Mouse (Mus musculus): ENCODE results near the gene Atp6v0a4. TPM values are rescaled to one million over a fixed set of nuclear protein-coding genes. Genes with fewer than 3 reads are reported as not detected.

Gene Atp6v0a4
- polyA plus RNA-seq, 1 experiment from 2014 or later, result 0.15 TPM

DNA sequence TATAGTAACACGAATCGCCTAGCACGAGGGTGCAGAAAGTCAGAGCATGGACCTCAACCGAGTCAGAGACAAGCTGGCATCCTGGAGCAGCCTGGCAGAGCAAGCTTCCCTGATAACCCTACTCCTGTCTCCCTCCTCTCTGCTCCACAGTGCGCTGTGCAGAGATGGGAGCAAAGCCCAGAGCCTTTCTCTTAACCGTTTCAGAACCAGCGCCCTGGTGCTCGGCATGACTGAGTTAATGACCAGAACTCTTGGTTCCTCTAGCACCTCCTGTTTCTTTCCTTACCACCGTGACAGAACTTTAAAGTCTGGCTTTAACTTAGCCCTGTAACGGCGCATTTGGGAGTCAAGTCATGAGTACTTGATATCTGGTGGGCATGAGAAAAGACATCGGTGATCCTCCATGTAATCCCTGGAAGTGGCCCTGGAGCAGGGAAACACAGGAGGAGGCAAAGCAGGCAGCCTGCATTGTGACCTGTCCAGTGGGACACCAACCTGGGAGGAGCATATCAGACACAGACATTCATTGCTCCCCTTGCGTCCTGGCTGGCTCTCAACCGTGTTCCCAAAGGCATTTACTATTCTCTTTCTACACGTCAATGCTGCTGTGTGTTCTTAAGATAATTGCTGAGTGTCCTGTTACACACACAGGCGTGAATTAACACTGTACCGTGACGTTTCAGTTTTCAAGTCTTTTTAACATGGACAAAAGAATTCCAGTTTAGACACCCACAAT, 747 bp downstream of the Atp6v0a4 start:
- no peak overlapping the region for H3K9ac ChIP-seq
- no peak for ATAC-seq
- H3K4me1 ChIP-seq, result no peaks in the 10 kb centered on the region
- peaks cover 41% of the 10 kb centered on the region for H3K36me3 ChIP-seq (ENCODE audit: poor library complexity, severe bottlenecking)
- H3K27ac ChIP-seq, result no peak overlapping the region
- H3K27me3 ChIP-seq, result no peaks in the 10 kb centered on the region
- H3K4me3 ChIP-seq, result no peak overlapping the region
- H3K4me2 ChIP-seq, result no peak overlapping the region
- no peaks in the 10 kb centered on the region for H3K9me3 ChIP-seq (replicated peaks)
- WGBS, result 81% methylated on average over 18 of the region's 18 CpGs

GRCm38 (mm10) chr6:38122791-38123190, 1.6 kb downstream of the Atp6v0a4 start:
- H3K4me1 ChIP-seq, result no peaks in the 10 kb centered on the region
- H3K9ac ChIP-seq, result no peak overlapping the region
- 77% methylated on average over 6 of the region's 6 CpGs for WGBS
- H3K4me3 ChIP-seq, result no peak overlapping the region
- H3K27ac ChIP-seq, result no peak overlapping the region
- no peak for ATAC-seq
- H3K36me3 ChIP-seq (ENCODE audit: poor library complexity, severe bottlenecking), result peaks cover 32% of the 10 kb centered on the region
- no peak overlapping the region for H3K4me2 ChIP-seq
- H3K9me3 ChIP-seq (replicated peaks), result no peaks in the 10 kb centered on the region
- no peaks in the 10 kb centered on the region for H3K27me3 ChIP-seq

GRCm38 (mm10) chr6:38121843-38122242, 2.5 kb downstream of the Atp6v0a4 start:
- H3K9ac ChIP-seq, result no peak overlapping the region
- H3K36me3 ChIP-seq (ENCODE audit: poor library complexity, severe bottlenecking), result peaks cover 23% of the 10 kb centered on the region
- H3K27me3 ChIP-seq, result no peaks in the 10 kb centered on the region
- no peak overlapping the region for H3K27ac ChIP-seq
- no peak for ATAC-seq
- no peaks in the 10 kb centered on the region for H3K9me3 ChIP-seq (replicated peaks)
- H3K4me3 ChIP-seq, result no peak overlapping the region
- H3K4me2 ChIP-seq, result no peak overlapping the region
- WGBS, result 83% methylated on average over 5 of the region's 5 CpGs
- no peaks in the 10 kb centered on the region for H3K4me1 ChIP-seq

GRCm38 (mm10) chr6:38120681-38121371, 3.6 kb downstream of the Atp6v0a4 start:
- no peaks in the 10 kb centered on the region for H3K4me1 ChIP-seq
- H3K27me3 ChIP-seq, result no peaks in the 10 kb centered on the region
- H3K4me2 ChIP-seq, result no peak overlapping the region
- H3K9me3 ChIP-seq (replicated peaks), result no peaks in the 10 kb centered on the region
- no peak overlapping the region for H3K9ac ChIP-seq
- H3K36me3 ChIP-seq (ENCODE audit: poor library complexity, severe bottlenecking), result peaks cover 13% of the 10 kb centered on the region
- no peak for ATAC-seq
- H3K4me3 ChIP-seq, result no peak overlapping the region
- WGBS, result 89% methylated on average over 8 of the region's 9 CpGs
- no peak overlapping the region for H3K27ac ChIP-seq

- no peak overlapping the region for H3K4me2 ChIP-seq
- H3K4me1 ChIP-seq, result no peaks in the 10 kb centered on the region
- H3K9me3 ChIP-seq (replicated peaks), result no peaks in the 10 kb centered on the region
- H3K27ac ChIP-seq, result no peak overlapping the region
- H3K4me3 ChIP-seq, result no peak overlapping the region
- H3K36me3 ChIP-seq (ENCODE audit: poor library complexity, severe bottlenecking), result no peaks in the 10 kb centered on the region
- H3K27me3 ChIP-seq, result no peaks in the 10 kb centered on the region
- ATAC-seq, result no peak
- WGBS, result 90% methylated on average over 6 of the region's 6 CpGs
- H3K9ac ChIP-seq, result no peak overlapping the region
Measured at GRCm38 (mm10) chr6:38118341-38118740, 6.0 kb downstream of the Atp6v0a4 start.

DNA sequence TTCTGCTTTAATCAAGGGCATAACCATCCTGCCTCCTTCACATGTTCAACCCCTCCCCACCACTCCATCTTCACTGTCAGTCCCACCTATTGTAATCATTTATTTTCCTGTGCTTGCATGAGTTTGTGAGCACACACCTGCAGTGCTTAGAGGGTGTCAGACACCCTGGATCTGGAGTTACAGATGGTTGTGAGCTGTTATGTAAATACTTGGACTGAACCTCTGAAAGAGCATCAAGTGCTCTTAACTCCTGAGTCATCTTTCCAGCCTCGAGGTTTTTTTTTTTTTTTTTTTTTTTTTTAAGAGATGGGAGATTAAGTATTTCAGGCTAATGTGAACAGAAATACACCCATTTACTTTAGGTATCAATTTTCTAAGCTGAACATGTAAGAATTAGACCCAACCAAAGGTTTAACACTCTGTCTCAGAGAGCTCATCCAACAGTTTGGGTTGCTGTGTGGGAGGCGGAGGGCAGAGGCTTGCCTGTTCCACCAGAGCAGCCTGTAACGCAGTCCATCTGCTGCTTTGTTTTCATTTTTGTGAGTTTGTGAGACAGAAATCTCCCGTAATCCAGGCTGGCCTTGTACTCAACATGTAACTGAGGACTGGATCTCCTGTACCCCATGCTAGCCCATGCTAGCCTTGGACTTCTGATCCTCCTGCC, 8.1 kb downstream of the Atp6v0a4 start:
- Histone ChIP-seq H3K27ac (no peak overlapping the region), H3K4me1 (no peaks in the 10 kb centered on the region), H3K4me3 (no peak overlapping the region), H3K4me2 (no peak overlapping the region), H3K27me3 (no peaks in the 10 kb centered on the region), H3K36me3 (ENCODE audit: poor library complexity, severe bottlenecking) (no peaks in the 10 kb centered on the region), H3K9ac (no peak overlapping the region), H3K9me3 (replicated peaks) (no peaks in the 10 kb centered on the region)
- peak; percentile 31; the same call in 1 of the 2 replicates for ATAC-seq
- 78% methylated on average over 4 of the region's 4 CpGs for WGBS

- ATAC-seq, result no peak
- Histone ChIP-seq H3K9me3 (replicated peaks) (no peaks in the 10 kb centered on the region), H3K36me3 (ENCODE audit: poor library complexity, severe bottlenecking) (no peaks in the 10 kb centered on the region), H3K27me3 (no peaks in the 10 kb centered on the region), H3K4me2 (no peak overlapping the region), H3K4me3 (no peak overlapping the region), H3K4me1 (0 out of 2 replicates have a peak, but pooled peaks cover 3% of the 10 kb centered on the region), H3K9ac (no peak overlapping the region), H3K27ac (no peak overlapping the region)
- WGBS, result 75% methylated on average over 9 of the region's 9 CpGs
Measured at GRCm38 (mm10) chr6:38110859-38111258, 13.5 kb downstream of the Atp6v0a4 start.

GRCm38 (mm10) chr6:38109871-38110270, 14.5 kb downstream of the Atp6v0a4 start:
- Histone ChIP-seq H3K27me3 (no peaks in the 10 kb centered on the region), H3K4me3 (no peak overlapping the region), H3K27ac (no peak overlapping the region), H3K36me3 (ENCODE audit: poor library complexity, severe bottlenecking) (no peaks in the 10 kb centered on the region), H3K4me1 (0 out of 2 replicates have a peak, but pooled peaks cover 3% of the 10 kb centered on the region), H3K4me2 (no peak overlapping the region), H3K9ac (no peak overlapping the region), H3K9me3 (replicated peaks) (no peaks in the 10 kb centered on the region)
- ATAC-seq, result no peak
- 18% methylated on average over 9 of the region's 9 CpGs for WGBS

DNA sequence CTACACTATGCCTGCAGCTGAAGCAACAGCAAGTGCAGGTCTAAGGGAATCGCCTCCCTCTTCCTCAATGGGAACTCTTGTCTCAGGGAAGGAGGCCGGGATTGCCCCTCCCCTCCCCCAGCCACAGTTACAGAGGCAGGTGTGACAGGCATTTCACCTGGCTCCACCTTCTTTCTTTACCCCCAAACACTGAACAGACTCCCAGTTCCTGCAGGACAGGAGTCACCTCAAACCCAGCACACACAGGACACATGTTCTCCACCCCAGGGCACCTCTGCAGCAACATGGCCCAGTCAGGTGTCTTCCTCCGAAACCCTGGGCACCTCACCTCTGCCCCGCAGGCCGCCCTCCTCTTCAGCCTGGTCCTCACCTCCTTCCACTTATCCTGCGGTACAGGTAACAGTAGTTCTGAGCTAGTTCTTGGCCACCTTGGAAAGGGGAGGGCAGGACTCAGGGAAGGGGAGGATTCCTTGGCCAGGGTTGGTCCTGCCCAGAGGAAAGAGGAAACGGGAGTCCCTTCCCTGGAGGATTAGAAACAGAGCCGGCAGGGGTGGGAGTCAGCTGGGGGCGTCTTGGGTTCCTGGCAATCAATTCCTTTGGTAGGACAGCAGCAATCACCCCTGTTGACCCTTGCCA, 15.1 kb downstream of the Atp6v0a4 start, which contains the start of gene Tmem213:
Gene Tmem213, plus strand, starts transcription at position 96 of the 636 bp plus-strand sequence.
- Histone ChIP-seq H3K36me3 (ENCODE audit: poor library complexity, severe bottlenecking) (no peaks in the 10 kb centered on the region), H3K27me3 (no peaks in the 10 kb centered on the region), H3K4me2 (no peak within 1 kb of the TSS), H3K9ac (no peak within 1 kb of the TSS), H3K9me3 (replicated peaks) (no peaks in the 10 kb centered on the region), H3K27ac (no peak within 1 kb of the TSS), H3K4me1 (0 out of 2 replicates have a peak, but pooled peaks cover 3% of the 10 kb centered on the region), H3K4me3 (no peak within 1 kb of the TSS)
- no peak for ATAC-seq
- 28% methylated on average over 9 of the region's 9 CpGs for WGBS

DNA sequence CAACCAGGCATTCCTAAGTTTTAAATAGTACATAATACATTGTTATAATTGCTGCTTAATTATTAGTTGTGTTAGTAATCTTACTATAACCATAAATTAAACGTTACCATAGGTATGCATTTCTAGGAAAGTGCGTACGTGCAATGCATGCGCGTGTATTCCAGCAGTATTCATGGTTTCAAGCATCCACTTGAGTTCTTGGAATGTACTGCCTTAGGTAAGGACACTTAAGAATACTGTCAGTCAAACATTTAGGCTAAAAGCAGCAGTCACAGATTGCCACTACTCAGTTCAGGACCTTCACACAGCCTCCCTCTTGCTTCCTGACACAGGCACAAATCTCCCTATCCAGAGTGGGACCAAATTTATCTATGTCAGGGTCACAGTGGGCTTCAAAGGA, 15.9 kb downstream of the Atp6v0a4 start:
- Histone ChIP-seq H3K4me3 (no peak overlapping the region), H3K27me3 (no peaks in the 10 kb centered on the region), H3K9me3 (replicated peaks) (no peaks in the 10 kb centered on the region), H3K36me3 (ENCODE audit: poor library complexity, severe bottlenecking) (no peaks in the 10 kb centered on the region), H3K4me2 (no peak overlapping the region), H3K9ac (no peak overlapping the region), H3K27ac (no peak overlapping the region), H3K4me1 (0 out of 2 replicates have a peak, but pooled peaks cover 3% of the 10 kb centered on the region)
- WGBS, result 90% methylated on average over 5 of the region's 5 CpGs
- ATAC-seq, result no peak

DNA sequence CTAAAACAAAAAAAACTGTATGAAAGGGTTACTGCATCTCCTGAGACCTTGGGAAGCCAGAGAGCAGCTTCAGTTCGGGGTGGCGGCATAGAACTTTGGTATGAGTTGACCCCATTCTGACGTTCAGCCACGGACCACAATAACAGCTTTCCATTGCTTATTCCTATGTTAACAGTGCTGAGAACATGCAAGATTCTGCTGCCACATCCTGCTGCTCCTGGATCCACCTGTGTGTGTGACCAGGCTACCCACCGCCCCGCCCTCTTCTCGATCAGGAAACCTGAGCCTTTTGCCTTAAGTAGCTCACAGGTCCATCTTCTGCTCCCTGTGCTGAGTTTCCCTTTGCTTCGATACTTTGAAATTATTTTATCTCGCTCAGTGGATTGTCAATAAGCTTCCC, 18.5 kb downstream of the Atp6v0a4 start:
- 0 out of 2 replicates have a peak, but pooled peaks cover 3% of the 10 kb centered on the region for H3K4me1 ChIP-seq
- 86% methylated on average over 9 of the region's 9 CpGs for WGBS

DNA sequence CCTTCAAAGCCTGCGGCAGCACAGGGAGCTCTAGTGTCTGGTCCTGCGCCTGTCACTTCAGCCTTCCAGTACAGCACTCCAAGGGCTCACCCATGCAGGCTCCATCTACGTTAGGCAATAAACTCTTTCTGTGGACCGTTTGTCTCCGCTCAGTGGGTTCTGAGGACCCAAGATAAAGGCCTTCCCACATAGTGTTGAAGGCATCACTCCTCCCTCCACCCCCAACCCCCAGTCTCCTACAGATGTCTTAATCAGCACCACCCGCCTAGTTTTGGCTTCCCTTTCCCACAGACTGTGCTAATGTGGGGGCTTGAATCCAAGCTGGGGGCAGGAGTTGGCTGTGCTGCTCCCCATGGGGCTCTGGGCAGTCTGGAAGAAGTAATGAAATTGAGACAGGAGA, 20.6 kb downstream of the Atp6v0a4 start:
- 62% methylated on average over 6 of the region's 6 CpGs for WGBS
- no peaks in the 10 kb centered on the region for H3K4me1 ChIP-seq
- no peaks in the 10 kb centered on the region for H3K36me3 ChIP-seq (ENCODE audit: poor library complexity, severe bottlenecking)
- H3K9me3 ChIP-seq (replicated peaks), result no peaks in the 10 kb centered on the region; the same call in 1 of the 2 replicates
- no peaks in the 10 kb centered on the region for H3K27me3 ChIP-seq
- no peak overlapping the region for H3K4me3 ChIP-seq
- H3K4me2 ChIP-seq, result no peak overlapping the region
- H3K27ac ChIP-seq, result no peak overlapping the region
- no peak for ATAC-seq
- H3K9ac ChIP-seq, result no peak overlapping the region

More for the DNA sequence above, 18.5 kb downstream of the Atp6v0a4 start:
- H3K9ac ChIP-seq, result no peak overlapping the region
- H3K9me3 ChIP-seq (replicated peaks), result no peaks in the 10 kb centered on the region
- no peak overlapping the region for H3K4me3 ChIP-seq
- H3K27me3 ChIP-seq, result no peaks in the 10 kb centered on the region
- H3K36me3 ChIP-seq (ENCODE audit: poor library complexity, severe bottlenecking), result no peaks in the 10 kb centered on the region
- H3K4me2 ChIP-seq, result no peak overlapping the region
- no peak overlapping the region for H3K27ac ChIP-seq
- ATAC-seq, result no peak
